Mouse (Mus musculus): ENCODE results near the gene Pnkd.

GRCm38 (mm10) chr1:74278538-74278937 lies 6.2 kb upstream of the Pnkd start, which contains the start of gene Gpbar1:
- TF ChIP-seq POLR2A (IDR thresholded peaks at IDR 0.05; ENCODE audit: control insufficient read depth in 1 of 2, insufficient read depth in 1 of 2, low read depth in 1 of 2, low read length in 2 of 2, poor library complexity in 1 of 2) (no peak), MAX (IDR thresholded peaks at IDR 0.05; ENCODE audit: low read length) (no peak), MYC (IDR thresholded peaks at IDR 0.05; ENCODE audit: low read depth, low read length) (no peak)

Data from MEL (cell line).